Mouse (Mus musculus) embryonic facial prominence, embryonic 14.5 days (tissue): ENCODE results near the gene Tas2r138. TPM values are rescaled to one million over a fixed set of nuclear protein-coding genes. Genes with fewer than 3 reads are reported as not detected.
"Not testable (repeated sequence)": the region's sequence is repeated elsewhere in the genome, so short reads cannot be mapped to it uniquely, and the experiment has no call there.

Experiments used
- ATAC-seq: fragments of 200-750 bp; cut with Nextera tagmentation; 2 replicates; pipeline ENCODE4 v1.8.0; 2017; ENCODE audit warnings: low read depth, moderate number of reproducible peaks, moderate TSS enrichment
- DNase-seq: peaks from one replicate; pipeline ENCODE4 v3.0.0-alpha.2; 2015; ENCODE audit warnings: low spot score
- H3K27ac ChIP-seq: fragments of 300-500 bp; sonication (generic); replicated peaks from 2 replicates; pipeline ENCODE4 v1.5.1; 2014; ENCODE audit warnings: low read depth, mild to moderate bottlenecking, low read length, moderate library complexity
- H3K27me3 ChIP-seq: fragments of 300-500 bp; sonication (generic); replicated peaks from 2 replicates; pipeline ENCODE4 v1.6.1; 2014; ENCODE audit warnings: low read length; ENCODE audit not compliant: control insufficient read depth, insufficient read depth
- H3K36me3 ChIP-seq: fragments of 300-500 bp; sonication (generic); 2 replicates; pipeline ENCODE4 v1.6.1; 2014; ENCODE audit warnings: low read length, mixed read lengths; ENCODE audit not compliant: control insufficient read depth, insufficient read depth
- H3K4me1 ChIP-seq: fragments of 300-500 bp; sonication (generic); 2 replicates; pipeline ENCODE4 v1.6.1; 2014; ENCODE audit warnings: antibody characterized with exemption, low read length; ENCODE audit not compliant: control insufficient read depth, insufficient read depth
- H3K4me2 ChIP-seq: fragments of 300-500 bp; sonication (generic); 2 replicates; pipeline ENCODE4 v1.6.1; 2014; ENCODE audit warnings: low read depth, mild to moderate bottlenecking, low read length, moderate library complexity, mixed read lengths
- H3K4me3 ChIP-seq: fragments of 300-500 bp; sonication (generic); 2 replicates; pipeline ENCODE4 v1.5.1; 2014; ENCODE audit warnings: low read depth, mild to moderate bottlenecking, low read length
- H3K9ac ChIP-seq: fragments of 300-500 bp; sonication (generic); 2 replicates; pipeline ENCODE4 v1.6.1; 2014; ENCODE audit warnings: low read depth, mild to moderate bottlenecking, low read length, moderate library complexity, mixed read lengths
- H3K9me3 ChIP-seq: fragments of 300-500 bp; sonication (generic); 2 replicates; pipeline ENCODE4 v1.6.1; 2016; ENCODE audit warnings: low read length; ENCODE audit not compliant: control insufficient read depth
- WGBS: fragments of 180-500 bp; shearing (Covaris S2); extraction: QIAGEN DNeasy Blood & Tissue Kit; methylation state at CpG from one replicate; pipeline ENCODE4 v1.1.7; 2014; 5-methylcytosine and 5-hydroxymethylcytosine counted together
- polyA plus RNA-seq: library from polyadenylated mRNA; unstranded; fragments of >200 nt; fragmentation: Nextera tagmentation; extraction: Ambion mirVana; gene quantifications from 2 replicates; pipeline ENCODE4 v1.2.1, GENCODE M21; 2014

The Tas2r138 gene
- polyA plus RNA-seq, 1 experiment from 2014 or later, result not detected

DNA sequence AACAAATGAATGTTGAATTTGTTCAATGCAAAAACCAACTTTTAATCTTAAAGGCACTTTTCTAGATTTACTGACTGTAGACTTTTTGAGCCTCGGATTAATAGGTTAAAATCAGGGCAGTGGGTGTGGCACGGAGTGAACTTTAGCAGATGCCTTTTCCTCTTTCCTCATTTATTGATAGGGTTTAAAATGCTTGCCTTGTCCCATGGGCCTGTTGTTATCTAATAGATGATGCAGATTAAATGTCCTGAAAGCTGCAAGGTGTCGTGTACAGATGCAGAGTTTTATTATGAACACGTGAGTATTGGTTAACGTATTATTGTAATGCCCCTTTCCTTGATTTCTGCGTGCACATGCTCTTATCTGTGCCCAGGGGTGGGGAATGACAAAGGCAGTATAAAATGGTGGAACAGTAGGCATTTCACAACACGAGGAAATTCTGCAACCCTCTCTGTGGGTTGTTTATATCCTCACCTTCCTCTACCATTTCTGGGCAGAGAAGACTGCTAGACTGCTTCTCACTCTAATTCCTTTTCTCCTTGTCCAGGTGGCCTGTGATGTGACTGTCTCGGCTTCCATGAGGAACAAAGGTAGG lies 15.4 kb upstream of the Tas2r138 start, which contains the start of gene Mgam:
Mgam (plus strand) TSS at position 426 of the 595 bp plus-strand sequence.
- H3K4me3 ChIP-seq, result no peak within 1 kb of the TSS
- no peaks in the 10 kb centered on the region for H3K4me1 ChIP-seq
- H3K36me3 ChIP-seq, result no peaks in the 10 kb centered on the region
- H3K27me3 ChIP-seq, result no peaks in the 10 kb centered on the region
- H3K9ac ChIP-seq, result no peak within 1 kb of the TSS
- no peak within 1 kb of the TSS for H3K4me2 ChIP-seq
- 77% methylated on average over 8 of the region's 8 CpGs for WGBS
- ATAC-seq (no peak), DNase-seq (no peak)
- no peaks in the 10 kb centered on the region for H3K9me3 ChIP-seq
- no peak within 1 kb of the TSS for H3K27ac ChIP-seq

DNA sequence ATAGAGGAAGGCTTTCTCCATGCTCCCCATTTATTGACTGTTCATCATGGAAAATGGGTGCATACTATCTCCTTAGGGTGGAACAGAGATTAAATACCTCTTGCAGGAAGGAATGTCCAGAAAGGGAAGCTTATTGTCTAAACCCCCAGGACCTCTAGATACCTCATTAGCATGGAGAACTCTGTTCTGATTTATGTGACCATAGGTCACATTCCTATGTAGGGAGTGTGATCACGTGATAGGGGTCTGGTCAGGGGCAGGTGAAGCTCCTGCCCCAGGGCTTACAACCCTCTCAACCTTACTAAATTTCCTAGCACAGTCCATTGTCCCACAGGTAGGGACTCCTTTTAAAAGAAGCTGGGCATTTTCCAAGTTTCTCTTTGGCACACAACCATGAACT lies 13.0 kb upstream of the Tas2r138 start:
- WGBS, result 40% methylated on average over 1 of the region's 1 CpGs
- H3K27me3 ChIP-seq, result no peaks in the 10 kb centered on the region
- H3K4me3 ChIP-seq, result no peak overlapping the region
- H3K27ac ChIP-seq, result no peak overlapping the region
- no peak overlapping the region for H3K9ac ChIP-seq
- DNase-seq (no peak), ATAC-seq (no peak)
- H3K4me2 ChIP-seq, result no peak overlapping the region
- no peaks in the 10 kb centered on the region for H3K9me3 ChIP-seq
- H3K4me1 ChIP-seq, result no peaks in the 10 kb centered on the region
- no peaks in the 10 kb centered on the region for H3K36me3 ChIP-seq

DNA sequence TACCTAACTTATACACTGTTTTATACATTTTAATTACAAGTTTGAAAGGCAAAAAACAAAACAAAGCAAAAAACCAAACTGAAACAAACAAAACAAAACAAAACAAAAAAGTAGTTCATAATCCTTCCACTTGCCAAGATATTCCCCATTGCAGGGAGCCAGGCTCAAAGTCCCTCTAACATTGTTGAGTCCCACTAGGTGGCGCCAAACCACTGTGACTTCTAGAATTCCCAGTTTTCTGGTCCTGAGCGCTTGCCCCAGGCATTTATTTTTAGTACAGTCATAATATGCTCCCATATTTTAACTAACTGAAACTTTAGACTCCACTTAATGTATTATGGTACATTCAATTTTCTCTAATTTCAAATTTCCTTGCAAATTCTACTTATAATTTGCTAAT lies 4.9 kb upstream of the Tas2r138 start:
- ATAC-seq, result no peak
- H3K36me3 ChIP-seq, result no peaks in the 10 kb centered on the region

DNA sequence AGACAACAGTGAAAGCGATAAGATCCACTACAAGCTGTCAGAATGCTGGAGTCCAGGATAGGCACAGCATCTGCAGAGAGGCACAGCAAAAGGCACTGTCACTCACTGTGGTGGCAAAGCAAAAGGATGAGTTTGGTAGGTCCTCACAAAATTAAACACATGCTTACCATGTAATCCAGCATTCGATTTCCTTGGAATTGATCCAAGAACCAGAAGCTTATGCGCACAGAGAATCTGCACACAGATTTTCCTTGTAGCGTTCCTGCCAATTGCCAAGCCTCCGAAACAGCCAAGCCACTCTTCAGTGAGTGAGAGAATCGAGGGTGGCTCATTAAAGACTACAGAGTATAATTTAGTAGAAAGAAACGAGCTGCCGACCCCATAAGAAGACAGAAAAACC lies 2.9 kb downstream of the Tas2r138 start:
- no peaks in the 10 kb centered on the region for H3K27me3 ChIP-seq
- H3K27ac ChIP-seq, result no peak overlapping the region
- H3K36me3 ChIP-seq, result no peaks in the 10 kb centered on the region
- H3K4me3 ChIP-seq, result no peak overlapping the region
- no peak overlapping the region for H3K9ac ChIP-seq
- no peaks in the 10 kb centered on the region for H3K9me3 ChIP-seq
- DNase-seq (peak; percentile 66), ATAC-seq (no peak)
- no peaks in the 10 kb centered on the region for H3K4me1 ChIP-seq
- no peak overlapping the region for H3K4me2 ChIP-seq
- 61% methylated on average over 8 of the region's 8 CpGs for WGBS

More for the DNA sequence above, 4.9 kb upstream of the Tas2r138 start:
- no peak overlapping the region for H3K9ac ChIP-seq
- no peak overlapping the region for H3K4me2 ChIP-seq
- no peak overlapping the region for H3K27ac ChIP-seq
- WGBS, result 14% methylated on average over 2 of the region's 2 CpGs
- no peak overlapping the region for H3K4me3 ChIP-seq
- H3K4me1 ChIP-seq, result no peaks in the 10 kb centered on the region
- peak; percentile 79 for DNase-seq
- no peaks in the 10 kb centered on the region for H3K27me3 ChIP-seq
- H3K9me3 ChIP-seq, result no peaks in the 10 kb centered on the region

DNA sequence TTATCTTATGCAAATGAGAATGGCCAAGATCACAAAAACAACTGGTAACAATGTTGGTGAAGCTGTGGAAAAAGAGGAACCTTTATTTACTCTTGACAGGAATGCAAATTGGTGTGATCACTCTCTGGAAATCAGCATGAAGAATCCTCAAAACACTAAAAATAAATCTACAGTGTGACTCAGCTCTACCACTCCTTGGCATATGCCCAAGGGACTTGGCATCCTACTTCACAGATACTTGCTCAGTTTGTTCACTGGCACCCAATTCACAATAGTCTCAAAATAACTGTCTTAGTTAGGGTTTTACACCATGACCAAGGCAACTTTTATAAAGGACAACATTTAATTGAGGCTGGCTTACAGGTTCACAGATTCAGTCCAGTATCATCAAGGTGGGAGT lies 5.7 kb downstream of the Tas2r138 start:
- no peak for DNase-seq
- no peaks in the 10 kb centered on the region for H3K27me3 ChIP-seq
- H3K4me3 ChIP-seq, result no peak overlapping the region
- no peak overlapping the region for H3K9ac ChIP-seq
- no peaks in the 10 kb centered on the region for H3K4me1 ChIP-seq
- H3K36me3 ChIP-seq, result no peaks in the 10 kb centered on the region
- no peaks in the 10 kb centered on the region for H3K9me3 ChIP-seq
- H3K27ac ChIP-seq, result no peak overlapping the region
- no peak overlapping the region for H3K4me2 ChIP-seq
- ATAC-seq, result no peak

DNA sequence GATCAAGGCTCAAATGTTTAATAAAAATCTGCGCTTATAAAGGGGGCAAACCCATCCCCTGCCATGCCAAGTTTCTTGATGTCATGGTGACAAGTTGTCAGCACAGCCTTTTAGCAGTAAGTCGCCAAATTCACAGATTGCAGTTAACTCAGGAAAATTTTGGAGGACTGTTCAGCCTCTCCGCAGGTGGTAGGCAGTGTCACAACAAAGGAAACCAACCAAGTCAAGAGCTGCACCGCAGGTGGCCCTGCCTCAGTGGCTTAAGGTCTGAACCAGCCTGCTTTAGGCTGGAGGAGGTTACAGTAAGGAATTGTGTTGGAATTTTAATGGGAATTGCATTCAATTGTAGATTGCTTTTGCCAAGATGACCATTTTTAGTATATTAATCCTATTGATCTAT lies 14.6 kb downstream of the Tas2r138 start:
- 31% methylated on average over 4 of the region's 4 CpGs for WGBS
- H3K27me3 ChIP-seq, H3K9me3 ChIP-seq, H3K4me3 ChIP-seq, H3K27ac ChIP-seq, DNase-seq, ATAC-seq, H3K36me3 ChIP-seq, H3K4me2 ChIP-seq, H3K9ac ChIP-seq, H3K4me1 ChIP-seq: not testable (repeated sequence)

DNA sequence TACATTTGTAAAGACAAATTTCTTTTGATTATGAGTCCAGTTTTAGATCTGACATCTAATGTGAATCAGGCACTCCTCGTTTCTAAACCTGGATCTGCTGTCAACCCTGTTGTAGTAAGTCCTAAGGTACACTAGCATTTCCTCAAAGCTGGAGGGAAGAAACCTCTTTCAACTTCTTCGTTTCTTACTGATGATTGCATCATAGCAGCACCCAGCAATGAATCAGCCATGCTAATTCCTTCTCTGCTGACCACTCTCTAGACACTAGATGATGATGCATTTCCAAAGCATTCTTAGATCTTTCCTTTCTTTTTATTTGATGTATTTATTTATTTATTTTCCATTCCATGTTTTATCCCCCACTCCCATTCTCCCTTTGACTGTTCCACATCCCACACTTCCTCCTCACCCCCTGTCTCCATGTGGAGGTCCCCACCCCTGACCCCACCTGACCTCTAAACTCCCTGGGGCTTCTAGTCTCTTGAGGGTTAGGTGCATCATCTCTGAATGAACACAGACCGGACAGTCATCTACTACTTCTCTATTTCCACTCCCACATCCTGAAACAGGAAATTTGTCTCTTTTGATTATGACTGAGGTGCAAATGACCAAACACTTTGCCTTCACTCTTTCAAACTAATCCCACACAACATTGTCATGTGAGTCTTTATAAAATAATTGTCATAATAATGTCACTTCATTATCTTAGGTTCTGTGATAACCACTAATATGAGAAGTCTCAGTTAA lies 18.1 kb downstream of the Tas2r138 start:
- Histone ChIP-seq H3K27me3 (no peaks in the 10 kb centered on the region), H3K36me3 (no peaks in the 10 kb centered on the region), H3K4me3 (no peak overlapping the region), H3K9ac (no peak overlapping the region), H3K9me3 (no peaks in the 10 kb centered on the region), H3K27ac (no peak overlapping the region), H3K4me2 (no peak overlapping the region), H3K4me1 (no peaks in the 10 kb centered on the region)
- no peak for DNase-seq
- WGBS, result 53% methylated on average over 3 of the region's 3 CpGs
- no peak for ATAC-seq

DNA sequence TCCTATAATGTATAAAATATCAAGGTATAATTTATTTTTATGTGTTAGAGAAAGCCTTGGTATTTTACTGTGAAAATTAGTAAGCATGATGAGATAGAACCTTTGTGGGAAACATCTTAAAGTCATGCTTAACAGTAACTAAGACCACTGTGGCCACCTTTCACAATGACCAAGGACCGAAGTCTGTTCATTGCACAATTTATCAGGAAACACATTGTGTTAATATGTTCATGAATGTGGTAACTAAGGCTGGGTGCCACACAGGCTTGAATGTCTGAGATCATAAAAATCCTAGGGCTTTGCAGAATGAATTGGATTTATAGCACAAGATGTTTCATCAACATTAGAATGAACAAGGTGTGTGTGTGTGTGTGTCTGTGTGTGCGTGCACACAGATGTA lies 24.8 kb downstream of the Tas2r138 start:
- Histone ChIP-seq H3K9ac (no peak overlapping the region), H3K9me3 (no peaks in the 10 kb centered on the region), H3K36me3 (no peaks in the 10 kb centered on the region), H3K4me1 (no peaks in the 10 kb centered on the region), H3K4me2 (no peak overlapping the region), H3K27me3 (no peaks in the 10 kb centered on the region), H3K4me3 (no peak overlapping the region), H3K27ac (no peak overlapping the region)
- ATAC-seq (no peak), DNase-seq (no peak)
- 92% methylated on average over 2 of the region's 2 CpGs for WGBS

DNA sequence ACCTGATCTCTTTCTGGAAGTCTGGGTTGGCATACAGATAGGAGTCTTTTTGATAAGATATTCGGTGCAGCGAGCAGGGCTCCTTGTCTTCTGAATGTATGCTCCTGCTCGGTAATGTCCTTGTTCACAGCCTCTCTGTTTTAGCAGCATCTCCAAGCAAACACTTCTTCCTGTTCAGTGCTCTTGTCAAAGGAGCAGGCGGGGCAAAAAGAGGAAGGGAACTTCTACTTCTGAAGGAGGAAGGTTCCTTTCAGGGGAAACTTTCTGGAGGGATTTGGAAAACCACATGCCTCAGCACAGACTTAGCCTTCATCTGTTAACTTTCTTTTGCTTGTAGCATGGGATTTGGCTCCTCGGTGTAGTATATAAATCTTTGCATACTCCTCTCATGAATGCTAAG lies 27.5 kb downstream of the Tas2r138 start, which contains the start of gene Clec5a:
Clec5a (minus strand) TSS at position 177 of the 400 bp plus-strand sequence.
- Histone ChIP-seq H3K9me3 (no peaks in the 10 kb centered on the region), H3K4me2 (no peak within 1 kb of the TSS), H3K9ac (no peak within 1 kb of the TSS), H3K4me1 (no peaks in the 10 kb centered on the region), H3K27me3 (no peaks in the 10 kb centered on the region), H3K27ac (no peak within 1 kb of the TSS), H3K36me3 (no peaks in the 10 kb centered on the region), H3K4me3 (no peak within 1 kb of the TSS)
- DNase-seq, result no peak
- 83% methylated on average over 5 of the region's 5 CpGs for WGBS
- ATAC-seq, result no peak
